Comparison of ENCODE assay signal across 22 mouse cellular contexts in genomic region chr3:145822201-145822600, GRCm38 (mm10).
"Had no signal": no experiment of that assay in that cellular context is flagged by ENCODE, and none has a peak within 500 bp of the region (broad histone marks: within the 10 kb centered on the region; RNA-seq: fewer than 3 reads in every experiment).

No protein-coding gene starts in this region.

- H3K9ac ChIP-seq: forebrain, postnatal 0 days; heart, embryonic 12.5 days; hindbrain, embryonic 13.5 days; hindbrain, embryonic 15.5 days; intestine, embryonic 15.5 days; limb, embryonic 12.5 days; liver, embryonic 13.5 days had no signal

- DNase-seq: forebrain, postnatal 0 days; gastrocnemius, postnatal 10 days; gastrocnemius, postnatal 25 days; heart, adult 2 months; heart, postnatal 10 days; heart, postnatal 4 days; kidney, adult 18-20 months; kidney, adult 8-10 months; kidney, postnatal 10 days; kidney, postnatal 25 days; kidney, postnatal 4 days; liver, embryonic 13.5 days had no signal

- H3K4me2 ChIP-seq: heart, embryonic 12.5 days; hindbrain, embryonic 13.5 days; hindbrain, embryonic 15.5 days; intestine, embryonic 15.5 days; limb, embryonic 12.5 days; liver, embryonic 13.5 days had no signal

- H3K4me3 ChIP-seq: heart, adult 2 months; heart, embryonic 12.5 days; hindbrain, embryonic 13.5 days; hindbrain, embryonic 15.5 days; intestine, embryonic 15.5 days; layer of hippocampus, adult 2 months; left cerebral cortex, adult 2 months; limb, embryonic 10.5 days; limb, embryonic 12.5 days; liver, embryonic 13.5 days had no signal

- H3K27ac ChIP-seq: heart, adult 2 months; hindbrain, embryonic 13.5 days; hindbrain, embryonic 15.5 days; intestine, embryonic 15.5 days; layer of hippocampus, adult 2 months; left cerebral cortex, adult 2 months; limb, embryonic 10.5 days; limb, embryonic 12.5 days; liver, embryonic 13.5 days had no signal

- ATAC-seq: forebrain, postnatal 0 days; inflammation-experienced regulatory T-cells, adult 6 months; intestine, embryonic 15.5 days; intestine, postnatal 0 days had no signal

- H3K9me3 ChIP-seq: hindbrain, embryonic 13.5 days; hindbrain, embryonic 15.5 days; intestine, embryonic 15.5 days; limb, embryonic 10.5 days; liver, embryonic 13.5 days had no signal

- H3K27me3 ChIP-seq: heart, embryonic 12.5 days; hindbrain, embryonic 13.5 days; hindbrain, embryonic 15.5 days; intestine, embryonic 15.5 days; limb, embryonic 12.5 days; liver, embryonic 13.5 days had no signal

- H3K36me3 ChIP-seq: heart, embryonic 12.5 days; hindbrain, embryonic 13.5 days; hindbrain, embryonic 15.5 days; intestine, embryonic 15.5 days; limb, embryonic 10.5 days; limb, embryonic 12.5 days; liver, embryonic 13.5 days had no signal
